Mouse (Mus musculus) heart, adult 8-10 months (tissue): ENCODE measurements around the gene Gm20547. TPM values are rescaled to one million over a fixed set of nuclear protein-coding genes. Genes with fewer than 3 reads are reported as not detected.
A peak's percentile ranks its signal among the peaks of the same experiment; 100 is the strongest.
"Not testable (repeated sequence)": the region's sequence is repeated elsewhere in the genome, so short reads cannot be mapped to it uniquely, and the experiment has no call there.

Experiments used
- DNase-seq: peaks from one replicate; pipeline ENCODE4 v3.0.0; 2022; ENCODE audit warnings: low spot score
- total RNA-seq, 4 experiments: library from RNA; stranded (reverse); gene quantifications; 2 replicates each; pipeline ENCODE4 v1.2.4; 2022

The Gm20547 gene
- total RNA-seq, 4 experiments from 2014 or later: not detected

DNA sequence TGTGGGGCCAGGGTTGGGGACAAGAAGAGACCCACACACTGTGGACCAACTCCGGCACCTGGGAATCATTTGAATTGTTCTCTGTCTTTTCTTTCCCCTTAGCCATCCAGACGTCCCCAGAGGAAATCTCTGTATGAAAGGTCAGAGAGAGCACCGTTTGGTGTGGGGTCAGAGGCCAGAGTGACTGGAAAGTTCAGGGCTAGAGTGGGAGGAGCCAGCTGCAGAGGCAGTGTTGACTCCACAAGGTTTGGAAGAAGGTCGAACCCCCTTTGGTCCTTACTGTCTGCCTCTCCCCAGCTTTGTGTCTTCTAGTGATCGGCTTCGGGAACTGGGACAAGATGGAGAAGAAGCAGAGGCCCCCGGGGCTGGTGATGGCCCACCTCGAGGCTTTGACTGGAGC, 28.3 kb downstream of the Gm20547 start:
- no peak for DNase-seq

DNA sequence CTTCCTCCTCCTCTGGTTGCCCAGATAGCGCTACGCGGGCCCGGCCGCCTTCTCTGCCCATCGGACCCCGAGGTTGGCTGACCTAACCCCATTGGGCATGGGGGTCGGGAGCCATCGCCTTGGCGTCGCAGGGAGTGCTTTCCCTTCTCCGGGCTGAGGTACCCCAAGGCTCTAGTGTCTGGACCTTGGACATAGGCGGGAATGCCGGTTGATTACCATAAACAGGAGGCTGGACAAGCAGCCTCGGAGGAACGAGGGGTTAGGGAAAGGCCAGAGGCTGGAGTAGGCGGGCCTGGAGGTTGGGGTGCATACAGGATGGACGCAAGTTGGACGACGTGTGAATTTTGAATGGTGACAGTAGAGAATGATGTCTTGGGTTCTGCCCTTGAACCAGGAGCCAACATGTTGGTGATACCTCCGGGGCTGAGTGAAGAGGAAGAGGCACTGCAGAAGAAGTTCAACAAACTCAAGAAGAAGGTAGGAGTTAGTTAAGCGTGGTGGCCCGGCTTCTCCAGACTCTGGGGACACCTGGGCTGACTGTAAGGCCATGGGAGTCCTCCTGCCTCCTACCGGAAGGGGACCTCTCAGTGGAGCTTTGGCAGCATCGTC, 31.2 kb downstream of the Gm20547 start:
- DNase-seq: no peak

GRCm38 (mm10) chr17:34849722-34850516, 31.9 kb downstream of the Gm20547 start, which contains the start of the genes Skiv2l and Nelfe:
Gene Skiv2l, minus strand, starts transcription at chr17:34850210.
Gene Nelfe, plus strand, starts transcription at chr17:34850391.
- DNase-seq: peak; percentile 96

DNA sequence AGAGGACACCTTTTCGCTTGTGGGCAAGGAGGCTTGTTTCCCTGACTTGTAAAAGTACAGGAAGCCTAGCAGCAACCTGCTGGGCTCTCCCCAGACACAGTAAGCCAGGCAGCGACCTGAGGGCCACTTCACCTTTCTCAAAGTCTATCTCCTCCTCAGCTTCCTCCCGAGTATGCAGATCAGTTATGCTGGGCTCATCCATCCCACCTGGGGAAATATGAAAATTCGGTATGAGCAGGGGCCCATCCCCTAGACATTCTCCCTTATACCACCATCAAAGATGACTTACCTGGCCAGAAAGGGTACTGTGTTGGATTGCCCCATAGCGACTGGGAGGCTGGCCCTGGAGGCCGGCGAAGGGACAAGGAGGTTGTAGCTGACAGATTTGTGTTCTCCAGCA, 34.2 kb downstream of the Gm20547 start:
- DNase-seq: no peak

- DNase-seq: no peak
Measured at GRCm38 (mm10) chr17:34847192-34847591, 34.6 kb downstream of the Gm20547 start.

GRCm38 (mm10) chr17:34844884-34845283, 37.0 kb downstream of the Gm20547 start:
- no peak for DNase-seq

DNA sequence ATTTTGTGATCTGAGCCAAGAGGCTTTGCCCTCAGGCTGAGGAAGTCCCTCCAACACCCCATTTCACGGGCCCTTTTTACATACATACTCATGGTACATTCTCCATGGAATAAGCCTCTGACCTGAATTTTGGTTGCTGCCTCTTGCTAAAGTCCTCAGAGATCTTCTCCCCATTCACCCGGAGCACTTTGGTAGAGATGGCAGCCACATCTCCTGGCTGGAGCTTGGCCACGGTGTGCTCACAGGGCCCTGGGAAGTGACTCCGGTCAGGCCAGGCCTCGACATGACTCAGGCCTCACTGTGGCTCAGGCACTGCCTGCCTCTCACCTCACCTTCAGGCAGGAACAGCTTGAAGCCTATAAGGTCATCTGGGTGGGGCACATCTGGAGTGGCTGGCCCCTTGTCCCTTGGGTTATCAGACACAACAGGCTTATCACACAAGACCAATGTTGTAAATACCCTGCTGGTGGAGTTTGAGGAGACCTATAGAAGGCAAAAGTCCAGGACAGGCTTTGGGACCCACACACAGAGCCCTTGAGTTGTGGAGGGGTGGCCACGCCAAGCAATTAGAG, 41.0 kb downstream of the Gm20547 start:
- no peak for DNase-seq

GRCm38 (mm10) chr17:34838785-34839184, 43.1 kb downstream of the Gm20547 start:
- DNase-seq: no peak

DNA sequence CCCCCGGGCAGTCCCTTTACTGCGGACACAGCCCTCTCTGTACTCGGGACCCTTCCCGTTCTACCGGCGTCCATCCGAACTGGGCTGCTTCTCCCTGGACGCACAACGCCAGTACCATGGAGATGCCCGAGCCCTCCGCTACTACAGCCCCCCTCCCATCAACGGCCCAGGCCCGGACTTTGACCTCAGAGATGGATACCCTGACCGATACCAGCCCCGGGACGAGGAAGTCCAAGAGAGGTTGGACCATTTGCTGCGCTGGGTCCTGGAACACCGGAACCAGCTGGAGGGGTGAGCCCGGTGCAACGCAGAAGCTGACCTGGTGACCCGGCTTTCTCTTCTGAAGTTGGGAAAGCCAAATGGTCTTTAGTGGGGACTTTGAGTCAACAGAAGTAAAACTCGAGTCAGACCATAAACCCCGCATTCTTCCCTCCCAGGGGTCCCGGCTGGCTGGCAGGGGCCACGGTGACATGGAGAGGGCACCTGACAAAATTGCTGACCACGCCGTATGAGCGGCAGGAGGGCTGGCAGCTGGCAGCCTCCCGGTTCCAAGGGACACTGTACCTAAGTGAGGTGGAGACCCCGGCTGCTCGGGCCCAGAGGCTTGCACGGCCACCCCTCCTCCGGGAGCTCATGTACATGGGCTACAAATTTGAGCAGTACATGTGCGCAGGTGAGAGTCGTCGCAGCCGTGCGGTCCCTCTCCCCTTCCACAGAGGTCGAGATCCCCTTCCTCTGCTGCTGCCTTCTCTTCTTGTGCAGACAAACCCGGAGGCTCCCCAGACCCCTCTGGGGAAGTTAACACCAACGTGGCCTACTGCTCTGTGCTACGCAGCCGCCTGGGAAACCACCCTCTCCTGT, 44.1 kb downstream of the Gm20547 start:
- no peak for DNase-seq

- DNase-seq: peak; percentile 97
Measured at GRCm38 (mm10) chr17:34836856-34837221, 45.0 kb downstream of the Gm20547 start, which contains the start of the genes Stk19 and Dxo. Gene Stk19, minus strand, starts transcription at chr17:34836945. Gene Dxo, plus strand, starts transcription at chr17:34837019.

GRCm38 (mm10) chr17:34836155-34836855, 45.5 kb downstream of the Gm20547 start:
- no peak for DNase-seq

DNA sequence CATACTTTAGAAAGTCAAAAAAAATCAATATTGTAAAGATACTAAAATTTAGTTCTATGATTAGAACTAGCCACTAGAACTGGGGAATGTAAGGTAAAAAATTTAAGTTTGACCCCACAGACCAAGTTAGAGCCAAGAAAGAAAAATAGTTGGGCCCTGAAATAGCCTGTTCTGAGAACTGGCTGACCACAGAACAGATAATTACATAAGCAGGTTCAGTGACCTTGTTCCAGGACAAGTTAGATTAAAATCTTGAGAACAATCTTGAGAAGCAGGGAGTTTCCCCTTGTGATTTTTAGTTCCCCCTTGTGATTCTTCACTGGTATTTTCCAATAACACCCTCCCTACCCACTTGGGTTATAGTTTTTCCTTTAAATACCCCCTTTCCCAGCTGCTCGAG, 51.1 kb downstream of the Gm20547 start:
- DNase-seq: not testable (repeated sequence)

DNA sequence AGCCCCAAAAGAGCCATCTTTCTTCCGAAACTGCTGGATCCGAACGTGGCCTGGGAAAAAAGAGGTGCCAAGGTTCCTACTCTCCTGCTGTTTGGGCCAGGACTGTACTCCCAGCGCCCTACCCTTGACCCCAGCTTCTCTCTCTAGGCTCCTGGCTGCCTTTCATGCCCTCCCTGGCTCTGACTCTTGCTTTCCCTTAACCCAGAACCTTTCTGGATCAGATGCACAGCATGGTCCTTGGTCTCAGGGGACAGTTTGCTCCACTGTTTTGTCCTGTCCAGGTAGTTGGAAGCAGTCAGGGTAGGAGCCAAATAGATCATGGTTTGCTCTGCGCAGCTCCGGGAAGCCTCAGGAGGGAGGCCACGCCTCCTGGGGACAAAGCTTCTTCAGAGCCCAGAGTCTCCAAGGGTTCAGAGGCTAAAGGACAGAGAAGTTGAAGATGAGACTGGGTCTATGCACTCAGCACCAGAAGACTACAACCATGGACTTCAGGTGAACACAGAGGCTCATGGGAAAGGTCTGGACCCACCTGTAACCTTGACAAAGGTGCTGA, 66.9 kb downstream of the Gm20547 start:
- DNase-seq: no peak

GRCm38 (mm10) chr17:34813747-34814146, 68.1 kb downstream of the Gm20547 start:
- not testable (repeated sequence) for DNase-seq

GRCm38 (mm10) chr17:34811275-34811674, 70.6 kb downstream of the Gm20547 start:
- DNase-seq: no peak

- not testable (repeated sequence) for DNase-seq
Measured at GRCm38 (mm10) chr17:34810811-34811210, 71.0 kb downstream of the Gm20547 start.

- not testable (repeated sequence) for DNase-seq
Measured at GRCm38 (mm10) chr17:34810411-34810810, 71.4 kb downstream of the Gm20547 start.

DNA sequence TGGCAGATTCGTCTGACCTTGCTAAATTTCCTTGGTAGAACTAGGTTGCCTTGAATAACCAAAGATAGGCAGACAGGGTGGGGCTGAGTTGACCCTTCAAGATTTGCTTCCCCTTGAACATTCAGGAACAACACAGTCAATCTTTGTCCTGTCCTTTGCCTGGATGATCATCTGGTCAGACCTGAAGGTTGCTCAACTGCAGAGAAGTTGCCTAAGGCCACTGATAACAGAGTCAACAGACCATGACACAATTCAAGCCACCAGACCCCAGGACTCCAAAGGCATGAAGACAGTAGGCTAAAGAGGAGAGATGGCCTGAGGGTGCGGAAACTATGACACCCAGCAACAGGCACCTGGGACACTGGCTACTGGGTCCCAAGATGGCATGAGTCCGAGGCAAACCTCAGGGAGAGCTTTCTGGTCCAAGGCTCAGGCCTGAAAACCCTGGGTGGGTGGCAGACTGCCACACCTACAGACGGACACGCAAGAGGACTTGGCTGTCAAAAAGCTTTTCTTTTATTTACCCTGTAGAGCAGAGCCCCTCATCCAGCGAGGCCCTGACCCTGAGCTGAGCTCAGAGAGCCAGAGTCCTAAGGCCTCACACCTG, 73.1 kb downstream of the Gm20547 start:
- DNase-seq: no peak

DNA sequence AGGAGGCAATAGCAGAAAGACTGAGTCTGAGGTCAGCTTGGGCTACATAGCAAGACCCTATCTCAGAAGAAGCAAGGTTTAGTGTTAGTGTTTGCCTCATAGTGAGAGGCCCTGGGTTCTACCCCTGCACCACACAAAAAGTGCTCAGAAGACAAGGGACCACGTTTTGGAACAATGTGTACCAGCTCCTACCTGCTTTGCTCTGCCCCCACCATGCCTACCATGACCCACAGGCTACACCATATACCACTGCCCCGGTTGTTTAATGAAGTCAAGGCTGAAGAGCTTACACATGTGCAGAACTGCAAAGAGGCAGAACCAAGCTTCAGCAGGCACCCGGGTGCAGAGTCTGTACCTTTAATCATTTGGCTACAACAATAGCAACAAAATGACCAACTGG, 74.7 kb downstream of the Gm20547 start:
- no peak for DNase-seq
